Mouse (Mus musculus): ENCODE data around the gene Prdm2. TPM values are rescaled to one million over a fixed set of nuclear protein-coding genes. Genes with fewer than 3 reads are reported as not detected.

The Prdm2 gene
- polyA plus RNA-seq, 1 experiment from 2014 or later = 11.5 TPM

DNA sequence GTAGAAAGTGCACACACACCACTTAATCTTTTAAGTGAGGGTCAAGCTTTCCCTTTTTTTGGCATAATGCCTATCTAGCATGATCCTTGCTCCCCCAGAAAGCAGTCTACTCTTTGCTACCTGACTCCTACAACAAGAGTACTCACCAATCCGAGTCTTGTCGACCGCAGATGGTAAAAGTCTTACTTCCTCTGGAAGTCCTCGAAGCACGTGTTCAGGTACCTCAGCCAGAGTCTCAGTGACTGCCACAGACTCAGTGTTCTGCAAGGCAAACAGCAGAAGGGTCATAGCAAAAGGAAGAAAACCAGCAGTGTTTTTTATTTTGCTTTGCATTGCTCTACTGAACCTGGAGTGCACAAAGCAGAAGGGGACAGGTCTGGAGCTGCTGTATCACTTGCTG, 32.1 kb downstream of the Prdm2 start:
- Histone ChIP-seq H3K27ac (replicated peaks; ENCODE audit: low read depth, low read length) (no peak overlapping the region), H3K27me3 (replicated peaks; ENCODE audit: control insufficient read depth, insufficient read depth, low read length) (no peaks in the 10 kb centered on the region), H3K4me1 (ENCODE audit: control insufficient read depth, insufficient read depth, low read length) (no peaks in the 10 kb centered on the region), H3K4me3 (ENCODE audit: low read depth, low read length) (no peak overlapping the region), H3K9ac (ENCODE audit: low read depth, low read length) (no peak overlapping the region), H3K4me2 (ENCODE audit: low read depth, low read length) (no peak overlapping the region), H3K36me3 (ENCODE audit: control insufficient read depth, insufficient read depth, low read length) (peaks cover 24% of the 10 kb centered on the region), H3K9me3 (ENCODE audit: control insufficient read depth, low read length) (no peaks in the 10 kb centered on the region)
- 89% methylated on average over 5 of the region's 5 CpGs for WGBS
- DNase-seq (ENCODE audit: low spot score) (no peak), ATAC-seq (ENCODE audit: low read depth) (no peak)

DNA sequence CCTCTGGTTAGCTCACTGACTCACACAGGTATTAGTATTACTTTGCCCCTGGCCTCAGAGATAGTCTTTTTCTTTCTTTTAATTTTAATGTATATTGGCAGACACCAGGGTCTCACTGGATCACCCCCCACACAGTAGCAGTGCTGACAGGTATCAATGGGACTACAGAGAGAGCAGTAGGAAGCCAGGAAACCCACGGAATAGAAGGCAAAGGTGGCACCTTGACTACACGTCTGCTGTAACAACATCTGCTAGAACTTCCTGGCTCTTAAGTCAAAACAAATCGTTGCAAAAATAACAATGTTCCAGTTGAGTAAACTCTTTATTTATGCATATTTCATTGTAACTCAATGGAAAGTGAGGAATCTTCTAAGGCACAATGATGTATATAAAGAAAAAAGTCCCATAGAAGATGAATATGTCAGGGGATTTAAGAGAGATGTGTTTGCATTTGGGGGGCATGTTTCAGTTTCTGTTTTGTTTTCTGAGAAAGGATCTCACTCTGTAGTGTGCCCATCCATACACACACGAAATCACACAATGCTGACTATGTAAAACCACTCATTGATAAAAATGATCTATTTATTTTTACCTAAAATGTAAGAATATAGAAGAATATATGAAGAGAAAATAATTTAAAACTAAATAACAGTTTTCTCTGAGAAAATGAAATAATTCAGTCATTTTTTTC, 41.0 kb downstream of the Prdm2 start:
- no peak for DNase-seq (ENCODE audit: low spot score)
- H3K9me3 ChIP-seq (ENCODE audit: control insufficient read depth, low read length) = no peaks in the 10 kb centered on the region
- WGBS = 54% methylated on average over 4 of the region's 4 CpGs
- no peak overlapping the region for H3K4me2 ChIP-seq (ENCODE audit: low read depth, low read length)
- no peaks in the 10 kb centered on the region for H3K27me3 ChIP-seq (replicated peaks; ENCODE audit: control insufficient read depth, insufficient read depth, low read length)
- no peaks in the 10 kb centered on the region for H3K4me1 ChIP-seq (ENCODE audit: control insufficient read depth, insufficient read depth, low read length)
- H3K36me3 ChIP-seq (ENCODE audit: control insufficient read depth, insufficient read depth, low read length) = peaks cover 42% of the 10 kb centered on the region
- H3K27ac ChIP-seq (replicated peaks; ENCODE audit: low read depth, low read length) = no peak overlapping the region
- no peak overlapping the region for H3K9ac ChIP-seq (ENCODE audit: low read depth, low read length)
- H3K4me3 ChIP-seq (ENCODE audit: low read depth, low read length) = no peak overlapping the region
- no peak for ATAC-seq (ENCODE audit: low read depth)

DNA sequence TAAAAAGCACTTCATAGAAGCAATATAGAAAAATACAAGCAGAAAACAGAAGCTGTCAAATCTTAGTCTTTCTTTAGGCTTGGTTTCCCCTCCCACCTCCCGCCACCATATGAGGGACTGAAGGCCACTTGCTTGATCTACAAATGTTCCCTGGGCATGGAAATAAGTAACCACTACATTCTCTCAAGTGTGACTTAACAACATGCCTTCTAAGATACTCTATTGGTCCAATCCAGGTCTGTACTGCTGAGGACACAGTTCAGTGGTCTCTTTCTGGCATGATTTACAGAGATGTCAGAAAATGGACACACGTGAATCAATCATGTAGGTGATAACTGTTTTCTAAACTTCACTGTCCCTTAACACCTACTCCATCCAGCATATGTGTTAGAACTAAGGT, 42.5 kb downstream of the Prdm2 start:
- no peak overlapping the region for H3K9ac ChIP-seq (ENCODE audit: low read depth, low read length)
- 95% methylated on average over 2 of the region's 2 CpGs for WGBS
- ATAC-seq (ENCODE audit: low read depth) (no peak), DNase-seq (ENCODE audit: low spot score) (no peak)
- H3K27me3 ChIP-seq (replicated peaks; ENCODE audit: control insufficient read depth, insufficient read depth, low read length) = no peaks in the 10 kb centered on the region
- H3K9me3 ChIP-seq (ENCODE audit: control insufficient read depth, low read length) = no peaks in the 10 kb centered on the region
- no peak overlapping the region for H3K4me2 ChIP-seq (ENCODE audit: low read depth, low read length)
- H3K4me1 ChIP-seq (ENCODE audit: control insufficient read depth, insufficient read depth, low read length) = no peaks in the 10 kb centered on the region
- H3K27ac ChIP-seq (replicated peaks; ENCODE audit: low read depth, low read length) = no peak overlapping the region
- peaks cover 35% of the 10 kb centered on the region for H3K36me3 ChIP-seq (ENCODE audit: control insufficient read depth, insufficient read depth, low read length)
- no peak overlapping the region for H3K4me3 ChIP-seq (ENCODE audit: low read depth, low read length)

DNA sequence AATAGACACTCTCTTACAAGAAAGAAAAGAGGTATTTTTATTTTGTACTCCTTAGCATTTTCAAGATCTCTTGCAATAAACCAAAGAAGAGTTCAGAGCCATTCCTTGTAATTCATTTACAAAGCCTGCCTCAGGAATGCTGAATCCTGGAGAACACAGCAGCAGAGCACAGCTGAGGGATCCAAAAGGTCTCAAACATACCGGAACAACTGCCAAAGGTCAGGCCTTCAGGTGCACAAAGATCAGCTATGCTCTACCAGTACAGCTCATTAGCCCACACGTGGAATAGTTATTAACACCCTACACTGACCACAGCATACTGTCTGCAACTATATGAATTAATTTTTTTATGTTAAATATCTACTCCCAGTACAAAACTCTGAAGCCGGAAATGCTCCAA, 44.7 kb downstream of the Prdm2 start:
- DNase-seq (ENCODE audit: low spot score) = no peak
- Histone ChIP-seq H3K4me1 (ENCODE audit: control insufficient read depth, insufficient read depth, low read length) (no peaks in the 10 kb centered on the region), H3K4me2 (ENCODE audit: low read depth, low read length) (no peak overlapping the region), H3K4me3 (ENCODE audit: low read depth, low read length) (no peak overlapping the region), H3K9ac (ENCODE audit: low read depth, low read length) (no peak overlapping the region), H3K36me3 (ENCODE audit: control insufficient read depth, insufficient read depth, low read length) (peaks cover 24% of the 10 kb centered on the region), H3K27me3 (replicated peaks; ENCODE audit: control insufficient read depth, insufficient read depth, low read length) (no peaks in the 10 kb centered on the region), H3K27ac (replicated peaks; ENCODE audit: low read depth, low read length) (no peak overlapping the region), H3K9me3 (ENCODE audit: control insufficient read depth, low read length) (no peaks in the 10 kb centered on the region)
- 86% methylated on average over 3 of the region's 3 CpGs for WGBS
- no peak for ATAC-seq (ENCODE audit: low read depth)

DNA sequence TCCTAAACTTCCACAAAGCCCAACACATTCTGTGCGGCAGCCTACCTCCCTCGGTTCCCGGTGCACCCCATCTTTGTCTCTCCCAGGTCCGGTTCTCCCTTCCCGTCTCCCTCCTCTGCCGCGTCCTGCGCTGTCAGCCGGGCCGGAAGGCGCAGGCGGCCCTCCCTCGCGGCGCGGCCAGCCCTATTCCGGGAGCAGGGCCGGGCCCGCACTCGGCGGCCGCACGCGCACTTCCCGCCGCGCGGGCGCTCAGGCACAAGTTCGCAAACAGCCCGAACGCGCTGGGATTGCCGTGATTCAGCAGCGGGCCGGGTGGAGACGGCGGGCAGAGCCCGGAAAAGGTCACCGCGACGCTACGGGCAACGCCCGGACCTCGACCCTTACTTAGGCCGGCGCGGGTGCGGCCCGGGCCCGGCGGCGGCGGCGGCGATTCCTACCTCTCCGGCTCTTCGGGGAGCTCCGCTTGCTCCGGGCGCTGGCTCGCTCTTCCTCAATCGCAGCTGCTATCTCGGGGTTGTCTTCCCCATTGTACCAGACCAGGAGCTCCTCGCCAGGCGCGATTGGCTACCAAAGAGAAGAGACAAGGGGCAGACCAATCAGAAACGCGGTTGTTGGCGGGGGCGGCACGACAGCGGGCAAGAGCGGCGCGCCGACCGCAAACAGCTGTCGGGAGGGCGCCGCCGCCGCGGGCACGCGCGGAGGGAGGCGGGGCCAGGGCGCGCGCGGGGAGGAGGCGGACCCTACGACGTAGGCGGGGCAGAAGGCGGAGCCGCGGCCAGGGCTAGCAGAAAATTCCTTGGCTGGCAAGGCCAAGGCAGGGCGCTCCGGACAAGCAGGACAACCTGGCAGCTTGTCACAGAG, 50.9 kb downstream of the Prdm2 start:
- ATAC-seq (ENCODE audit: low read depth) (peak; percentile 100), DNase-seq (ENCODE audit: low spot score) (peak; percentile 99)
- Histone ChIP-seq H3K4me3 (ENCODE audit: low read depth, low read length) (peak overlapping the region; percentile 91), H3K9ac (ENCODE audit: low read depth, low read length) (peak overlapping the region; percentile 94), H3K27ac (replicated peaks; ENCODE audit: low read depth, low read length) (peak overlapping the region; percentile 99), H3K4me1 (ENCODE audit: control insufficient read depth, insufficient read depth, low read length) (peaks cover 23% of the 10 kb centered on the region), H3K4me2 (ENCODE audit: low read depth, low read length) (peak overlapping the region; percentile 67), H3K27me3 (replicated peaks; ENCODE audit: control insufficient read depth, insufficient read depth, low read length) (no peaks in the 10 kb centered on the region), H3K9me3 (ENCODE audit: control insufficient read depth, low read length) (no peaks in the 10 kb centered on the region), H3K36me3 (ENCODE audit: control insufficient read depth, insufficient read depth, low read length) (no peaks in the 10 kb centered on the region)
- WGBS = under 1% methylated on average over 56 of the region's 102 CpGs

DNA sequence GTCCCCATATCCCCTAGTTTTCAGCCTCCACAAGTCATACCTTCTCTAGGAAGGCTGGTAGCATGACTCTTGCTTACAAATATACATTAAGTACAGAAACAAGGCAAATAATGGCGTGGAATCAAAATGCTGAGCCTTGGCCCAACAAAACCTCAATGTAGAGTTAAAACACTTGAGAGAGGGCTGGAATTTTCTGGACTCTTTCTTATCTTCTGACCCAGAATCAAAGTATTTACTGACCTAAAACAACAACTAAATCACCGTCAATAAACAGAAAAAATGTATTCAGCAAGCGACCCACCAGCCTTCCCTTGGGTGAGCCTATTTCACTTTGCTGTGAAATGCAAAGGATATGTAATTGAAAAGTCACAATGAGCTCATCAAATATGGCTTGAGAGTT, 52.0 kb downstream of the Prdm2 start:
- DNase-seq (ENCODE audit: low spot score) = no peak
- H3K27ac ChIP-seq (replicated peaks; ENCODE audit: low read depth, low read length) = peak overlapping the region; percentile 99; the same call in 1 of the 2 replicates

DNA sequence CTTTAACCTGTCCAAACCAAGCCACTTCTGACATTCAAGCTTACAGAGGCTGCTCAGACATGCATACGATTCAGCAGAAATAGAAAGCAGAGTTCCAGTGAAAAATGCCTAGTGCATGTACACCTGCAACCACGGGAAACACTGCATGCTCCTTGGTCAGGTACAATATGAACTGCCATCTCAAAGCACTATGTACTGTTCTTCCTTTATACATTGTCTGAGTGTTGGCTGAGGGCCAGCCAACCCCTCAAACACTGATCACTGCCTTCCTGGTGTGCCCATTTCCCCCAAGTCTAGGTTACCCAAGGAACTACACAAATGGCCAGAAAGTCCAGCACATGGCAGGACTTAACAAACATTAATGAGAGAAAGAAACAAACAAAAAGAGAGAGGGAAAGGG, 53.5 kb downstream of the Prdm2 start:
- H3K27ac ChIP-seq (replicated peaks; ENCODE audit: low read depth, low read length) = no peak overlapping the region
- H3K9ac ChIP-seq (ENCODE audit: low read depth, low read length) = no peak overlapping the region
- ATAC-seq (ENCODE audit: low read depth) = no peak
- WGBS = 89% methylated on average over 2 of the region's 2 CpGs
- no peak for DNase-seq (ENCODE audit: low spot score)
- H3K36me3 ChIP-seq (ENCODE audit: control insufficient read depth, insufficient read depth, low read length) = no peaks in the 10 kb centered on the region
- H3K4me2 ChIP-seq (ENCODE audit: low read depth, low read length) = 0 out of 2 replicates have a peak overlapping the region, but pooled peaks have one; percentile 4
- H3K9me3 ChIP-seq (ENCODE audit: control insufficient read depth, low read length) = no peaks in the 10 kb centered on the region
- H3K4me1 ChIP-seq (ENCODE audit: control insufficient read depth, insufficient read depth, low read length) = peaks cover 29% of the 10 kb centered on the region
- H3K4me3 ChIP-seq (ENCODE audit: low read depth, low read length) = no peak overlapping the region
- H3K27me3 ChIP-seq (replicated peaks; ENCODE audit: control insufficient read depth, insufficient read depth, low read length) = no peaks in the 10 kb centered on the region

More for the DNA sequence above, 52.0 kb downstream of the Prdm2 start:
- peak overlapping the region; percentile 91 for H3K4me3 ChIP-seq (ENCODE audit: low read depth, low read length)
- H3K9ac ChIP-seq (ENCODE audit: low read depth, low read length) = peak overlapping the region; percentile 94
- H3K9me3 ChIP-seq (ENCODE audit: control insufficient read depth, low read length) = no peaks in the 10 kb centered on the region
- H3K36me3 ChIP-seq (ENCODE audit: control insufficient read depth, insufficient read depth, low read length) = no peaks in the 10 kb centered on the region
- H3K4me2 ChIP-seq (ENCODE audit: low read depth, low read length) = peak overlapping the region; percentile 67
- no peaks in the 10 kb centered on the region for H3K27me3 ChIP-seq (replicated peaks; ENCODE audit: control insufficient read depth, insufficient read depth, low read length)
- ATAC-seq (ENCODE audit: low read depth) = no peak
- H3K4me1 ChIP-seq (ENCODE audit: control insufficient read depth, insufficient read depth, low read length) = peaks cover 29% of the 10 kb centered on the region
- WGBS = 40% methylated on average over 3 of the region's 3 CpGs

DNA sequence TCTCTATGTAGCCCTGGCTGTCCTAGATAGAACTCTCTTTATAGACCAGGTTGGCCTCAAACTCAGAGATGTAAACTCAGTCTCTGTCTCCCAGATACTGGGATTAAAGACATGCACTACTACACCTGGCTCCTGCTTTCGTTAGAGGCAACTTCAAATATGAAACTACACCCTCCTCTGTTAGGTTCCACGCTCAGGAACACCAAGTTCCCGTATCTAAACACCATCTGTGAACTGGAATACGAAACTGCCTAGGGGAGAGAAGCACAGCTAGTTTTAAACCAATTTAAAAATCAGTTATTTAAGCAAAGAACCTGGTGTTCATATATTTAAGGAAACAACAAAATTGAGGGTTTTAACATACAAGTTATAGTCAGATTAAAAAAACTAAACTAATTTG, 56.9 kb downstream of the Prdm2 start:
- 50% methylated on average over 4 of the region's 4 CpGs for WGBS
- no peaks in the 10 kb centered on the region for H3K27me3 ChIP-seq (replicated peaks; ENCODE audit: control insufficient read depth, insufficient read depth, low read length)
- DNase-seq (ENCODE audit: low spot score) (no peak), ATAC-seq (ENCODE audit: low read depth) (no peak)
- no peak overlapping the region for H3K4me3 ChIP-seq (ENCODE audit: low read depth, low read length)
- no peak overlapping the region for H3K27ac ChIP-seq (replicated peaks; ENCODE audit: low read depth, low read length)
- no peak overlapping the region for H3K4me2 ChIP-seq (ENCODE audit: low read depth, low read length)
- no peaks in the 10 kb centered on the region for H3K9me3 ChIP-seq (ENCODE audit: control insufficient read depth, low read length)
- H3K4me1 ChIP-seq (ENCODE audit: control insufficient read depth, insufficient read depth, low read length) = peaks cover 27% of the 10 kb centered on the region
- no peak overlapping the region for H3K9ac ChIP-seq (ENCODE audit: low read depth, low read length)
- H3K36me3 ChIP-seq (ENCODE audit: control insufficient read depth, insufficient read depth, low read length) = peaks cover 5% of the 10 kb centered on the region; the same call in 1 of the 2 replicates
